Mouse (Mus musculus) stomach, postnatal 0 days (tissue): ENCODE data around the gene Slc4a5.

ENCODE experiments used
- CTCF ChIP-seq: IDR thresholded peaks from 2 replicates; pipeline ENCODE4 v1.5.1; 2016; ENCODE audit warnings: antibody characterized with exemption, low read depth, mild to moderate bottlenecking, moderate library complexity
- EP300 ChIP-seq: optimal IDR thresholded peaks from 2 replicates; pipeline ENCODE3; 2016; ENCODE audit warnings: antibody characterized with exemption

DNA sequence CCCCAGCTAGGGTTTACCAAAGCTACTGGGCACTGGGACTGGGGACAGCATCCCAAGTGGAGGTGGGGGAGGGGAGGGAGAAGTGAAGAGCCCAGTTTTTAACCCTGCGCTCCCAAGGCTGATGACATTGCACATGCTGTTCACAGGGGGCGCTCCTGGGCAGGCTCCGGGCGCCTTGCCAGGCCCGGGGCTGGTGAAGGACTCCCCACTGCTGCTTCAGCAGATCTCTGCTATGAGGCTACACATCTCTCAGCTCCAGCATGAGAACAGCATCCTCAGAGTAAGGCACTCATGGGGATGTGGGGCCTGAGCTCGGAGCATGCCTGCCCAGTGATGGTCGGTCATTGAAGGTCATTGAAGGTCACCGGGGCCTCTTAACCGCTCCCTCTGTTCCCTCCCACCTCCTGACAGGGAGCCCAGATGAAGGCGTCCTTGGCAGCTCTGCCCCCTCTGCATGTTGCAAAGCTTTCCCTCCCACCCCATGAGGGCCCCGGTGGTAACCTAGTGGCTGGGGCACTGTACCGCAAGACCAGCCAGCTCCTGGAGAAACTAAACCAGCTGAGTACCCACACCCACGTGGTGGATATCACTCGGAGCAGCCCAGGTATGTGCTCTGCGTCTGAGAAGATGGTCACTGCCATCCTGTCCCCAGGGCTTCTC is 22.2 kb upstream of the Slc4a5 start:
- TF ChIP-seq CTCF: peak; percentile 53
- no peak for TF ChIP-seq EP300
